Mouse (Mus musculus) limb, embryonic 14.5 days (tissue): ENCODE measurements around the gene Lrfn3. TPM values are rescaled to one million over a fixed set of nuclear protein-coding genes. Genes with fewer than 3 reads are reported as not detected.

Source experiments
- ATAC-seq: fragments of 200-750 bp; cut with Nextera tagmentation; 2 replicates; pipeline ENCODE4 v1.8.0; 2017; ENCODE audit warnings: low read depth, moderate number of reproducible peaks, moderate TSS enrichment; ENCODE audit not compliant: low FRiP score
- DNase-seq: peaks from one replicate; pipeline ENCODE4 v3.0.0-alpha.2; 2015; ENCODE audit warnings: low spot score
- H3K27ac ChIP-seq: fragments of 300-500 bp; sonication (generic); replicated peaks from 2 replicates; pipeline ENCODE4 v1.5.1; 2014; ENCODE audit warnings: low read depth, mild to moderate bottlenecking, low read length, moderate library complexity, mixed read lengths
- H3K27me3 ChIP-seq: fragments of 300-500 bp; sonication (generic); 2 replicates; pipeline ENCODE4 v1.6.1; 2014; ENCODE audit warnings: low read length, mixed read lengths; ENCODE audit not compliant: control insufficient read depth, insufficient read depth
- H3K36me3 ChIP-seq: fragments of 300-500 bp; sonication (generic); 2 replicates; pipeline ENCODE4 v1.6.1; 2014; ENCODE audit warnings: mild to moderate bottlenecking, low read length, moderate library complexity, mixed read lengths; ENCODE audit not compliant: control insufficient read depth, insufficient read depth
- H3K4me1 ChIP-seq: fragments of 300-500 bp; sonication (generic); 2 replicates; pipeline ENCODE4 v1.6.1; 2014; ENCODE audit warnings: antibody characterized with exemption, low read length, mixed read lengths; ENCODE audit not compliant: control insufficient read depth, insufficient read depth
- H3K4me2 ChIP-seq: fragments of 300-500 bp; sonication (generic); replicated peaks from 2 replicates; pipeline ENCODE4 v1.6.1; 2014; ENCODE audit warnings: low read depth, mild to moderate bottlenecking, low read length, moderate library complexity; ENCODE audit not compliant: severe bottlenecking
- H3K4me3 ChIP-seq: fragments of 300-500 bp; sonication (generic); replicated peaks from 2 replicates; pipeline ENCODE4 v1.5.1; 2014; ENCODE audit warnings: low read length
- H3K9ac ChIP-seq: fragments of 300-500 bp; sonication (generic); 2 replicates; pipeline ENCODE4 v1.6.1; 2014; ENCODE audit warnings: mild to moderate bottlenecking, low read depth, low read length, moderate library complexity; ENCODE audit not compliant: severe bottlenecking
- H3K9me3 ChIP-seq: fragments of 300-500 bp; sonication (generic); 2 replicates; pipeline ENCODE4 v1.6.1; 2016; ENCODE audit warnings: low read length; ENCODE audit not compliant: control insufficient read depth
- POLR2A ChIP-seq: fragments of 200-500 bp; IDR thresholded peaks from 2 replicates; pipeline ENCODE4 v1.8.0; 2012; ENCODE audit warnings: inconsistent platforms, mild to moderate bottlenecking, moderate library complexity, borderline replicate concordance; ENCODE audit not compliant: insufficient read depth, insufficient read length; ENCODE audit errors: extremely low read depth
- WGBS: fragments of 180-500 bp; shearing (Covaris S2); extraction: QIAGEN DNeasy Blood & Tissue Kit; methylation state at CpG from one replicate; pipeline ENCODE4 v1.1.7; 2014; 5-methylcytosine and 5-hydroxymethylcytosine counted together
- polyA plus RNA-seq, 2 experiments: library from polyadenylated mRNA; depleted of rRNA in 1 of 2; stranded (reverse) in 1 of 2; unstranded in 1 of 2; fragments of >200 nt; fragmentation: Nextera tagmentation in 1 of 2; extraction: Ambion mirVana in 1 of 2; gene quantifications; 2 replicates each; pipeline versions ENCODE4 v1.2.1 to v1.2.3; 2012 to 2014

Lrfn3 gene
- polyA plus RNA-seq, 2 experiments = 6.9 to 11.5 TPM

DNA sequence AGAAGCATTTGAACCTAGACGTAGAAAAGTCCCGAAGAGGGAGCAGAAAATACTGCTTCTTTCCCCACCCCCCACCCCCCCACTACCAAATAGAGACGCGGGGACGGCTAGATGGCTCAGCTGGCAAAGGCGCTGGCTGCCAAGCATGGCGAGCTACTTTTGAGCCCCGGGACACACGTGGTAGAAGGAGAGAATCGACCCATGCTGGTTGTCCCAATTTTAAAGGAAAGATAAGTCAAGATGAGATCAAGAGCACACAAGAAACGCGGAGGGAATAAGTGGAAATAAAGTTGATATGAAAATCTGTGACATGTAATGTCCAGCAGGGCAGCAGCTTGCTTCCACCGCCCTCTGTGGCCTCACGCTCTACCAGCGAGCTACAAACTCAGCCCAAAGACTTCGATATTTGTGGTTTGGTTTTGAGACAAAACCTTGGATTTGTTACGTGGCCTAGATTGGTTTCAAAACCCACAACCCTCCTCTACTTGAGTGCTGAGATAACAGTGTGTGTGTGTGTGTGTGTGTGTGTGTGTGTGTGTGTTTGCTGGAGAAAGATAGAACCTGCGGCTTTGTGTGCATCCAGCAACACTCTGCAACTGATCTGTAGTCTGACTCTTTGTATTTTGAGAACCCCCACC lies 29.8 kb downstream of the Lrfn3 start:
- no peak overlapping the region for H3K4me2 ChIP-seq
- no peak overlapping the region for H3K9ac ChIP-seq
- TF ChIP-seq POLR2A = no peak
- WGBS = 66% methylated on average over 18 of the region's 18 CpGs
- peaks cover 6% of the 10 kb centered on the region; the same call in 1 of the 2 replicates for H3K27me3 ChIP-seq
- no peak overlapping the region for H3K27ac ChIP-seq
- no peaks in the 10 kb centered on the region for H3K9me3 ChIP-seq
- no peak for ATAC-seq
- no peaks in the 10 kb centered on the region for H3K36me3 ChIP-seq
- no peak overlapping the region for H3K4me3 ChIP-seq
- DNase-seq = no peak
- no peaks in the 10 kb centered on the region for H3K4me1 ChIP-seq

DNA sequence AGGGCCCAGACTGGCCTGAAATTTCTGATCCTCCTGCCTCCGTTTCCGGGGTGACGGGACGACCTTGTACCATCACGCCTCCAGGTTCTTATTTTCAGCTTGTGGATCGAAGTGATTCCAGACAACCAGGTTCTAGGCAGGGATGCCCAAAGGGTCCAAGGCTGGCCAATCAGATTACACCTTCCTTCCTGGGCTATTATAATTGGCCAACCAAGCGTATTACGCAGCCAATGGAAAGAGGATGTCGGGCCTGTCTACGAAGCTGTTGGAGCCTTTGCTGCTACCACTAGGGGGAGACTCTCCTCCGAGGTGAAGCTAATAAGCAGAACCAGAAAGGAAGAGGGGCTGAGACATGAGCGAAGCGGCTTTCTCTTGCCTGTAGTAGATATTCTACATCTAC lies 30.7 kb downstream of the Lrfn3 start:
- Histone ChIP-seq H3K4me3 (no peak overlapping the region), H3K4me1 (no peaks in the 10 kb centered on the region), H3K27me3 (peaks cover 6% of the 10 kb centered on the region; the same call in 1 of the 2 replicates), H3K27ac (no peak overlapping the region), H3K9me3 (no peaks in the 10 kb centered on the region), H3K4me2 (no peak overlapping the region), H3K9ac (no peak overlapping the region), H3K36me3 (no peaks in the 10 kb centered on the region)
- TF ChIP-seq POLR2A = no peak
- DNase-seq = peak; percentile 87
- WGBS = 11% methylated on average over 13 of the region's 13 CpGs
- peak; percentile 81 for ATAC-seq

DNA sequence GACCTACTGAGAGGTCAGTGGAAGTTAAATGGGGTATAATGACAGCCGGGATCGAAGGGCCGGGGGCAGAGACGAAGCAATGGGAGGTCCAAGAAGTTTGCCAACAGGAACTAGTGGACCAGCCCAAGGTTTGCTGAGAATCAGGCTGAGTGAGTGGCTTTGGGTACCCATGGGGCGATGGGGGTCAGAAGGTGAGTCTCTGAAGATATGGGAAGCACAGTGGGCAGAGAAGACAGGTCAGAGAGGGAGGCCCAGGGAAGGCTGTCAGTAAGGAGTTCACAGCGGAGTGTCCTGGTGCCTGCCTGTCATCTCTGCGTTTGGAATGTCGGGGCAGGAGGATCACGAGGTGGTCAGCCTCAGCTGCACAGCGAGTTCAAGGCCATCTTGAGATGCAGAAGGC lies 34.2 kb downstream of the Lrfn3 start:
- DNase-seq = no peak
- TF ChIP-seq POLR2A = no peak
- Histone ChIP-seq H3K9ac (no peak overlapping the region), H3K4me2 (no peak overlapping the region), H3K36me3 (no peaks in the 10 kb centered on the region), H3K27me3 (no peaks in the 10 kb centered on the region), H3K9me3 (no peaks in the 10 kb centered on the region), H3K27ac (no peak overlapping the region), H3K4me3 (no peak overlapping the region), H3K4me1 (no peaks in the 10 kb centered on the region)
- ATAC-seq = no peak
- 46% methylated on average over 10 of the region's 10 CpGs for WGBS

DNA sequence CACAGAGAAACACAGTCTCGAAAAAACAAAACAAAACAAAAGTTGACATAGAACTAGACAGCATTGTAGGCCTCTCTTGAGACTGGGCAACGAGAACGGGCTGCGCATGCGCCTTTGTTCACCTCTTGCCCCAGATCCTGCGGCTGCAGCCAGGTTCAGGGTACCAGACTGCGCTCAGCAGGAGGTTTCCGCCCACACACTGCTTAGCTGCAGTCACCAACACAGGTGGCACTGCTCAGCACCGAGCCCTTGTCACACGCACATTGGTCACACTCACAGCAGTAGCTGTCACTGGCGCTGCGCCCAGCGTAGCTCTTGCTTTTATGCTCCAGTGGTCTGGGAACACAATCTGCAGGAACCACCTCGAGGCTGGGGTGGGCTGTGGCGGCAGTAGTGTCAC lies 35.4 kb downstream of the Lrfn3 start:
- Histone ChIP-seq H3K36me3 (no peaks in the 10 kb centered on the region), H3K4me1 (peaks cover 3% of the 10 kb centered on the region; the same call in 1 of the 2 replicates), H3K9me3 (no peaks in the 10 kb centered on the region), H3K4me2 (no peak overlapping the region), H3K4me3 (no peak overlapping the region), H3K9ac (no peak overlapping the region), H3K27me3 (no peaks in the 10 kb centered on the region), H3K27ac (no peak overlapping the region)
- no peak for TF ChIP-seq POLR2A
- DNase-seq = no peak
- 62% methylated on average over 15 of the region's 15 CpGs for WGBS
- ATAC-seq = no peak

DNA sequence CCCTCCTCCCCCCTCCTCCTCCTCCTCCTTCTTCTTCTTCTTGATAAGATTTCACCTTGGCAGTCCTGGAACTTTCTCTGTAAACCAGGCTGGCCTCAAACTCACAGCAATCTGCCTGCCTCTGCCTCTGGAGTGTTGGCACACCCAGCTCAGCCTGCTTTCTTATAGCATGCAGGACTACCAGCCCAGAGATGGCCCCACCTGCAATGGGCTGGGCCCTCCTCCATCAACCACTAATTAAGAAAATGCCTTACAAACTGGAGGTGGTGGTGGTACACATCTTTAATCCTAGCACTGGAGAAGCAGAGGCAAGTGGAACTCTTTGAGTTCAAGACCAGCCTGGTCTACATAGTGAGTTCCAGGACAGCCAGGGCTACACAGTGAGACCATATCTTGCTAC lies 36.1 kb downstream of the Lrfn3 start:
- H3K9ac ChIP-seq = no peak overlapping the region
- no peak for TF ChIP-seq POLR2A
- DNase-seq (no peak), ATAC-seq (no peak)
- no peak overlapping the region for H3K4me3 ChIP-seq
- no peaks in the 10 kb centered on the region for H3K27me3 ChIP-seq
- peaks cover 3% of the 10 kb centered on the region for H3K4me1 ChIP-seq
- no peak overlapping the region for H3K27ac ChIP-seq
- H3K9me3 ChIP-seq = no peaks in the 10 kb centered on the region
- H3K36me3 ChIP-seq = no peaks in the 10 kb centered on the region
- H3K4me2 ChIP-seq = no peak overlapping the region
